Mouse (Mus musculus) spleen, postnatal 36 days (tissue): ENCODE data around the gene Iqcf1.
"Not testable (repeated sequence)": the region's sequence is repeated elsewhere in the genome, so short reads cannot be mapped to it uniquely, and the experiment has no call there.

Experiments used
- DNase-seq, 2 experiments: peaks; one replicate each; pipeline ENCODE4 v3.0.0; 2022; ENCODE audit warnings: low spot score in 2 of 2, mixed read lengths in 1 of 2

Iqcf1 gene

GRCm38 (mm10) chr9:106482578-106483115, 17.1 kb upstream of the Iqcf1 start:
- DNase-seq = no peak

GRCm38 (mm10) chr9:106483136-106483535, 16.6 kb upstream of the Iqcf1 start:
- DNase-seq = no peak

DNA sequence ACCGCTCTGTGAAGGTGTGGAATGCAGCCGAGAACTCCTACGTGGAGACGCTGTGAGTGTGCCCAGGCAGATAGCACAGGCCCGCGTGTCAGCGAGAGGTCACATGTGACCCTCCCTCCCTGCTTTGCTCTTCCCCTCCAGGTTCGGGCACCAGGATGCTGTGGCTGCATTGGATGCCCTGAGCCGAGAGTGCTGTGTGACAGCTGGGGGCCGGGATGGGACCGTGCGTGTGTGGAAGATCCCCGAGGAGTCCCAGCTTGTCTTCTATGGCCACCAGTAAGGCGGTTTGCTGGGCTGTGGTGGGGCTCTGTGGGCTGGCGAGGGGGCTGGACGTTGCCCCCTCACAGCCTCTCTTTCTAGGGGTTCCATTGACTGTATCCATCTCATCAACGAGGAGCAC, 16.2 kb upstream of the Iqcf1 start:
- no peak for DNase-seq

- DNase-seq = no peak
Measured at GRCm38 (mm10) chr9:106485076-106485475, 14.7 kb upstream of the Iqcf1 start.

GRCm38 (mm10) chr9:106487602-106488001, 12.2 kb upstream of the Iqcf1 start:
- DNase-seq = not testable (repeated sequence)

DNA sequence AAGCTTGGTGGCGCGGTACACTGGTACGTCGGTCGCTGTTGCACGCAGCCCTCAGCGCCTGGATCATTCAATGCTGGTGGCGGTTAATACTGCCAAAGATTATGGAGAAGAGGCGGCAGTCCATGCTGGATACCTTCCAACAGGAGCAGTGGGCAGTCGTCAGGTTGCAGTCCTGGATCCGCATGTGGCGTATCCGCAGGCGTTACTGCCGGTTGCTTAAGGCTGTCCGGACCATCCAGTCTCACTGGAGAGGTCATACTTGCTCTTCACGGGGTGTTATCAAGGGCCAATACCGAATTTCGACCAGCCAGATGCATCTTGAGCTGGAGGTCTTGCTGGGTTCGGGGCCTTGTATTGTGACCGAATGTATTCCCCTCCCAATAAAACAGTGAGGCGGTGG, 2.1 kb downstream of the Iqcf1 start:
- no peak for DNase-seq

- DNase-seq = no peak
Measured at GRCm38 (mm10) chr9:106504246-106504645, 4.5 kb downstream of the Iqcf1 start.

DNA sequence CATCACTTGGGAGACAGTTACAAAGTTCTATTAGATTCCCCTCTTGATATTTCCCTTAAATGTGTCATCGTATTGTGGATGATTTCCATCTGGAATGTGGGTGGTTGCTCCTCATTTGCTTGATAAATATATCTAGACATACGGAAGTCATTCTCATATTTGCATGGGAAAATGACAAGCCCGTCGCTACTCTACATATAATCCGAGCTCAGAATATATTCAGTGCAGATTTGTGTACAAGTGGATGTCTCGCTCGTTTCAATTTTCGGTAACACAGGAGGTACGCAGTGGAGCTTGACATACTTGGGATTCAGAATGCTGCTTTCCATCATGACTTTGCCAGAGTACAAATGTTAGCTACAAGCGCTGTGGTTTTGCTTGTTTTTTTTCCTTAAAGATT, 9.6 kb downstream of the Iqcf1 start:
- no peak for DNase-seq

GRCm38 (mm10) chr9:106512729-106513450, 13.1 kb downstream of the Iqcf1 start:
- peak in 1 of 2 experiments; percentile 2 for DNase-seq

DNA sequence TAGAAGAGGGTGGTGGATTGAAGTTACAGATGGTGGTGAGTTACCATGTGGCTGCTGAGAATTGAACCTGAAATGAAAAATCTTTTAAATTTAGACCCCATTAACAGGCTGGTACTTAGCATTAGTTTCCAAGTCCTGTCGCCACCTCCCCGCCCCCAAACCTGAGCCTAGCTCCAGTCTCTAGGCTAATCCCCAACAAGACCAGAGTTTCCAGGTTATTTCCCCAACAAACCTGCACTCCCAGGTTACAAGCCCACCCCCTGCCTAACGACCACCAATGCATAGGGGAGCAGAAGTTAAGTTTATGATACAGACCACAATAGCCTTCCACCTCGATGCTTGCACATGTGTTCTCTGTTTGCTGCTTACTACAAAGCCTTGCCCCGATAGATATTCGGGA, 13.8 kb downstream of the Iqcf1 start:
- no peak for DNase-seq

DNA sequence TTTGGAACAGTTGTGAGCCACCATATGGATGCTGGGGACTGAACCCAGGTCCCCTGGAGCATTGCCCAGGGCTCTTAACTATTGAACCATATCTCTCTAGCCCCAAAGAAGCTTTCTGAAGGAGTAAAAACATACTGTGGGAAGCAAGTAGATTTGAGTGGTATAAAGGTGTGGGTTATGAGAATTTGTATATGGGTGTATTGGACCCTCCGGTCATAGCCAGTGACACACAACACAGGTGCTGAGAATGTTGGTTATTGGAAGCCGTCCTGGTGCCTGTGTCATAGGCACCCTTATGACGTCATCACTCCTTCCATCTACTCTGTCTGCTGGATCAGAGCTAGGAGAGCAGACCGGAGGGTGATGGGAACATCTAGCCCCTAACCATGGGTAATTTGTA, 14.5 kb downstream of the Iqcf1 start, which contains the start of gene Iqcf5:
Iqcf5 (plus strand) TSS at position 301 of the 400 bp plus-strand sequence.
- no peak for DNase-seq

- DNase-seq = no peak
Measured at GRCm38 (mm10) chr9:106519433-106519832, 19.7 kb downstream of the Iqcf1 start.

- DNase-seq = no peak
Measured at GRCm38 (mm10) chr9:106519909-106520308, 20.1 kb downstream of the Iqcf1 start.

GRCm38 (mm10) chr9:106531833-106532232, 32.1 kb downstream of the Iqcf1 start:
- DNase-seq = no peak

- no peak for DNase-seq
Measured at GRCm38 (mm10) chr9:106534296-106534695, 34.5 kb downstream of the Iqcf1 start.

DNA sequence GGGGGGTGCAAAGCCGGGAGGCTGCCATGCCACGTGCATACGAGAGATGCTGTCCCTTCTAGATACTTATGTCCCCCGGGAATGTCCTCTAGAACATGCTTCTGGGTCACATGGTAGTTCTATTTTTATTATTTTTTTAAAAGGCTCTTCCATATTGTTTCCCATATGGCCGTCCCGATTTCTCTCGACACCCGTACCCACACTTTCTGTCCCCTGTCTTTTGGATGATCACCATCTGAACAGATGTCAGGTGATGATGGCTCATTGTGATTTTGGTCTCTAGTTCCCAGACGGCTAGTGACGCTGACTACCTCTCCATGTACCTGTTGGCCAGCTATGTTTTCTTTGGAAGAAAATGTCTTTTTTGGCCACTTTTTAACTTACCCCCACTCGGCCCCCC, 35.2 kb downstream of the Iqcf1 start:
- DNase-seq = no peak
